Mouse (Mus musculus) brain, embryonic 14.5 days (tissue): ENCODE data around the gene Zfp606. TPM values are rescaled to one million over a fixed set of nuclear protein-coding genes. Genes with fewer than 3 reads are reported as not detected.

Source experiments
- DNase-seq: peaks from one replicate; pipeline ENCODE4 v3.0.0-alpha.2; 2011; ENCODE audit warnings: low read depth
- CTCF ChIP-seq: fragments of 200-500 bp; IDR thresholded peaks from 2 replicates; pipeline ENCODE4 v1.5.1; 2012; ENCODE audit warnings: inconsistent platforms, mild to moderate bottlenecking, moderate library complexity, borderline replicate concordance; ENCODE audit not compliant: insufficient read depth, insufficient read length; ENCODE audit errors: extremely low read depth
- POLR2A ChIP-seq: fragments of 200-500 bp; IDR thresholded peaks from 2 replicates; pipeline ENCODE4 v1.6.1; 2012; ENCODE audit warnings: mild to moderate bottlenecking, inconsistent platforms, borderline replicate concordance; ENCODE audit not compliant: poor library complexity, insufficient read depth, insufficient read length, severe bottlenecking; ENCODE audit errors: extremely low read depth
- polyA plus RNA-seq: library from polyadenylated mRNA; depleted of rRNA; stranded (reverse); fragments of >200 nt; gene quantifications from 2 replicates; pipeline ENCODE4 v1.2.3, GENCODE M21; 2012; rRNA removed

The Zfp606 gene
- 17.6 and 20.6 TPM in 2 replicates for polyA plus RNA-seq

- DNase-seq: peak; percentile 98
- TF ChIP-seq POLR2A (peak; percentile 46; the same call in 1 of the 2 replicates), CTCF (peak; percentile 31; the same call in 1 of the 2 replicates)
Observed at GRCm38 (mm10) chr7:12478158-12479008, at the start of gene Zfp606. Gene Zfp606, plus strand, starts transcription at chr7:12478293.

DNA sequence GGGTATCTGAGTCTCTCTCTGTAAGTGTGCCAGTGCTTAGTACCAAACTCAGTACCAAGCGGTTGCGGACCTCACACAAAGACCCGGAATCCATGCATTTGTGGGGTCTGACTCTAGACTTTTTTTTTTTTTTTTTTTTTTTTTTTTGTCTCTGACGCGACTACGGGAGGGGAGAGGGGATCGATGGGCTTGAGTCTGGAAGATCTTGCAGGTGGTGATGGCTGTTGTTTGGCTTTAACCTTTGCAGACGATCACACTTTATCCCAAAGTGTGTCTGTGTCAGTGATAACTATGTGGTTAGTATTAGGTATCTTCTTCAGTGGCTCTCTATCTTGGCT is 885 bp downstream of the Zfp606 start:
- TF ChIP-seq POLR2A (no peak), CTCF (no peak)
- DNase-seq: no peak

DNA sequence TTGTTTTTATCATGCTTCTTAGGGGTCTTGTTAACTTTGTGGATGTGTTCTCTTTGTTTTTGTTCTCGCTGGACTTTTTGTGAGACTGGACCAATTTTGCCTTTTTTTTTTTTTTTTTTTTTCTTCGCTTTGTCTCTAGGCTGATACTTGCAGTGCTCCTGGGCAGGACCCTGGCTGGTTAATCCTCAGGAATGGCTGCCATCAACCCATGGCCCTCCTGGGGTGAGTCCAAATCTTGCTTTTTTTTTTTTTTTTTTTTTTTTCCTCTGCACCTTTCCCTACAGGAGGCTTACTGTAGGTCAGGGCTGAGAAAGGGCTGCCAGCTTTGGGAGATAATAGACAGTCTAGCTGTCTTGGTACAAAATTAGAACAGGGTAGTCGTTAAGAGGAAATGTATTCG is 1.4 kb downstream of the Zfp606 start:
- no peak for DNase-seq
- TF ChIP-seq POLR2A: no peak
- no peak for TF ChIP-seq CTCF

DNA sequence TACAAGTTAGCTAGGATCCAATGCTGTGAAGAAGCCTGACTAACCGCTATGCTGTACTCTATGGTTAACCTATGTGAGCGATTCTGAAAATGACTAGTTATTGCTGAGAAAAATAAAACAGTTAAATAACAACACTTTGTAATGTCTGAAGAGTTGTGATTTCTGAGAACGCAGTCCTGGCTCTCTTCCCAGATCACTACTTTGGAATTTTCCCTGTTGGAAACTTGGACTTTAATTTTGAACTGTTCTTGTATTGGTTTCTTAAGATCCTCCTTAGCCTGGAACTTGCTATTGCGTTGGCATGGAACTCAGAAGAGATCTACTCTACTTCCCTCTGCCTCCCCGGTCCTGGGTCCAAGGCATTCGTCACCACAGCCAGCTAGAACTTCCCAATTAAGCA is 5.7 kb downstream of the Zfp606 start:
- TF ChIP-seq CTCF: no peak
- no peak for TF ChIP-seq POLR2A
- no peak for DNase-seq

DNA sequence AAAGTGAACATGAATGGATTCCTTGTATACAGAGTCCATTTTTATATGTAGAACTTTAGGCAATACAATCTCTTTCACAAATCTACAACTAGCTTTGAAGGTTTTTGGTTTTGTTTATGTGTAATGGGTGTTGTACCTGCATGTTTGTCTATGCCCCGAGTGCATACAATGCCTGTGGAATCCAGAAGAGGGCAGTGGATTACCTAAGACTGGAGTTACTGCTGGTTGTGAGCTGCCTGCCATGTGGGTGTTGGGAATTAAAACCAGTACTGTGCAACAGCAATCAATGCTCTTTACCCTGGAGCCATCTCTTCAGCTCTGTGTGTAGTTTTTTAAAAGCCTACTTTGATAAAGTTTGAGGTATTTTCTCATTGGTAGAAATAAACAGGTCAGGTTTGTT is 7.9 kb downstream of the Zfp606 start:
- TF ChIP-seq CTCF (no peak), POLR2A (no peak)
- no peak for DNase-seq

- no peak for DNase-seq
- TF ChIP-seq CTCF (no peak), POLR2A (no peak)
Observed at GRCm38 (mm10) chr7:12486691-12487090, 8.6 kb downstream of the Zfp606 start.

- no peak for DNase-seq
- TF ChIP-seq CTCF (no peak), POLR2A (no peak)
Observed at GRCm38 (mm10) chr7:12510913-12511312, 32.8 kb downstream of the Zfp606 start.

DNA sequence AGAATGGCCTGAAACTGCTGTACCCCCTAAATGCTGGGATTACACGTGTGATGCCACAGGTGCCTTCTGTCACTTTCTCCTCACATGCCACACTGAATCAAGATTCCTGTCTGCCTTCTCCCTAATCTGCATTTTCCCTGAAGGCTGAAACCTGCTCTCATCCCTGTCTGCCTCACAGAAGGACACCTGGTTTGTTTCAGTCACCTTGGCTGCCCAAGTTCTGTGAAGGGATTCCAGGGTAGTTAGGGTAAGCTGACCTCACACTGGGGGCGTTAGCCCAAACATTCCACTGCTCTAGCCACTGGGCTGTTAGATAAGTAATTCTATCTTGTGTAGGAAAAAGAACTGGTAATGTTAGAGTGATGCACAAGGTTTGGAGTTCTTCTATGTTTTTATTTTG is 34.1 kb downstream of the Zfp606 start, which contains the start of gene 2900092C05Rik:
Gene 2900092C05Rik (plus strand): TSS at position 301 of the 400 bp plus-strand sequence.
- DNase-seq: no peak
- no peak for TF ChIP-seq POLR2A

Other genes starting within 250 kb of the Zfp606 start
- gene Vmn1r81, start 210.0 kb upstream of the Zfp606 start, polyA plus RNA-seq: not detected in 2 replicates
- not detected in 2 replicates for gene Vmn1r82, start 177.9 kb upstream of the Zfp606 start, polyA plus RNA-seq
- gene Vmn1r83, start 148.8 kb upstream of the Zfp606 start, polyA plus RNA-seq: not detected in 2 replicates
- gene Vmn1r84, start 109.0 kb upstream of the Zfp606 start, polyA plus RNA-seq: not detected in 2 replicates
- gene Zfp551, start 55.5 kb upstream of the Zfp606 start, polyA plus RNA-seq: 3.8 and 5.8 TPM in 2 replicates
- gene 2900092C05Rik, start 34.2 kb downstream of the Zfp606 start, polyA plus RNA-seq: not detected in 2 replicates
- 0.01 TPM in 2 replicates for gene Vmn2r53, start 130.5 kb downstream of the Zfp606 start, polyA plus RNA-seq
- gene Vmn2r54, start 162.0 kb downstream of the Zfp606 start, polyA plus RNA-seq: 0.04 TPM in 1 of 2 replicates, not detected in the other
- not detected in 2 replicates for gene Vmn2r55, start 206.7 kb downstream of the Zfp606 start, polyA plus RNA-seq